Mouse (Mus musculus) neutrophil, adult 5-6 weeks (primary cell): ENCODE data around the gene Cxcl1. TPM values are rescaled to one million over a fixed set of nuclear protein-coding genes. Genes with fewer than 3 reads are reported as not detected.
"Not testable (repeated sequence)": the region's sequence is repeated elsewhere in the genome, so short reads cannot be mapped to it uniquely, and the experiment has no call there.

Experiments used
- ATAC-seq: fragments of 151-379, 151-347 bp; 2 replicates; pipeline ENCODE4 v1.8.0; 2017; ENCODE audit warnings: mild to moderate bottlenecking, moderate TSS enrichment; ENCODE audit not compliant: insufficient number of reproducible peaks, poor library complexity, low FRiP score, severe bottlenecking; ENCODE audit errors: extremely low read depth
- total RNA-seq: library from RNA; stranded (forward); fragments of 200-1000 nt; gene quantifications from 2 replicates; pipeline ENCODE4 v1.2.3, GENCODE M21; 2017

The Cxcl1 gene
- total RNA-seq, result not detected in 2 replicates

DNA sequence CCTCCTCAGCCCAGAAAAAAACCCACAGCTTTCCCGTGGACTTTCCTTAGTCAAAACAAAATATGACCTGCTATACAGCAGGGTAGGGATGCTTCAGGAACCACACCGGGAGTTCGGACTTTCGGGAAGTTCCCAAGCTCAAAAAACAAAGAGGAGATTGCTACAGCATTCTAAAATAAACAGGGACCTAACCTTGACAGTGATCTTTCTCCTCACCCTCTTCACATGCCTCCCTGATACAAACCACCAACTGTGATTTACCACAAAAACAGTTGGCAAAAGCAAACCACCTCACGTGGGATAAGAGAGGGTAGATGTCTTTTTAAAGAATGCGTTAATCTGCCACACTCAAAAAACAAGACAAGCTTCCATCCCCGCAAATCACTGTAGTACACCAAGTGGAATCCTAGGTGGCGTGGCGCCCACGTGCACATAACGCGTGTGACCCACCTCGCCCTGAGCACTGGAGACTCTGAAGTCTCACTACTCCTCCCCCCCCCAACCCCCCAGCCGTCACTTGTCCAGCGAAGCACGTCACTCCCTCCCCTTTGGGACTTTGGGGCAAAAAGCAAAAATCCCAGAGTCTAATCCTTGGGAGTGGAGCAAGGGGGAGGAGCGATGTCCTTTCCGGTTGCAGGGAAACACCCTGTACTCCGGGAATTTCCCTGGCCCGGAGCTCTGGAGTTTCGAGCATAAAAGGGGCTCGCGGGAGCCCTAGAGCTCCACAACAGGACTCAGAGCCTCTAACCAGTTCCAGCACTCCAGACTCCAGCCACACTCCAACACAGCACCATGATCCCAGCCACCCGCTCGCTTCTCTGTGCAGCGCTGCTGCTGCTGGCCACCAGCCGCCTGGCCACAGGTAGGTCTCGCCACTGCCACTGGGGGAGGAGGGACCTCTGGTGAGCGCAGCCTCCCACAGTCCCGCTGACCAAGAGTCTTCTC is at the start of gene Cxcl1:
Gene Cxcl1, plus strand, starts transcription at position 723 of the 945 bp plus-strand sequence.
- no peak for ATAC-seq

DNA sequence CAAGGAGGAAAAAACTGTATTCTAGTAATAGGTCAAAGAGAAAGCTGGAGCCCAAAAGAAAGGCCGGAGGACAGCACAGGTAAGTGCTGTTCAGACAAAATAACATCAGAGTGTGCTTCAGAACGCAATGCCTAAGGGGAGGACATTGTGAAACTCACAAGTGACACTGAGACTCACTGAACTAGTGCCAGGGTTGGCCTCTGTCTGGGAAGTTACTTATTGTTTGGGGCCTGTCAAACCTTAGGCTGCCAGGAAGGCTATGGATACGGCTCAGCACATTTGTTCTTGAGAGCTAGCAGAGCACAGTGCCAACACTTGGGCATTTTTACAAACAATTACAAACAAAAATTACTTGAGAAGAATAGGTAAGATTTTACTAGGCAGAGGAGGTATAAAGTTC is 47.1 kb upstream of the Cxcl1 start:
- no peak for ATAC-seq

DNA sequence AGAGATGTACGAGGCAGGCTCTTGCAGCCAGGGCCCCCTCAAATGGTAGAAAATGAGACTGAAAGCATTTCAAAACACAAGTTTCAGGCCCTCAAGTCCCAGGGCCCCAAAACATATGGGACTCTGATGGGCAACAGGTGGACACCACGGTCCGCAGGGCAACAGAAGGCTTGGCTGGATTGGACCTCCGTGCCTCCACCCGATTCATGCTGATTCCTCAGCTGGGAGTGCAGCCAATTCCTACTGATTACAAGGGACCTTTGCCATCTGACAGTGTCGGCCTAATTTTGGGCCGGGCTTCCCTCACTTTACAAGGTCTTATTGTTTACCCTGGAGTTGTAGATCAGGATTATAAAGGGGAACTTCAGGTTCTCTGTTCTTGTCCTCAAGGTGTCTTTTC is 40.9 kb upstream of the Cxcl1 start:
- not testable (repeated sequence) for ATAC-seq

DNA sequence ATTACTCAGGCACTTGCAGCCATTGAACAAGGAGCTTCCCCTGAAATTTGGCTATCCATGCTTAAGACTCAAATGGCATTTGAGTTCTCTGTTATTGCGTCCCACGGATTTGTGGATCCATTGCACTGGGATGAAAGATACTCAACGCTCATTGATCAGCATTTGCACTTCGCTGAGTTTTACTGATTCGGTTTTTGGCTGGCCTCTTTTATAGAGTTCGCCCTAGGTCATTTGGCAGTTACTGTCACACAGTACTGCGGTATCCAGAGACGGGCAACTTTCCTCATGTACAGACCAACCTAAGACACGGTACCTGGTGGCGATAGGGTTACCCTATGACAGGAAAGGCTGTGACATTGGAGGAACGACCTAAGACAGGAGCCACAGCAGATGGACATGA is 39.6 kb upstream of the Cxcl1 start:
- not testable (repeated sequence) for ATAC-seq

DNA sequence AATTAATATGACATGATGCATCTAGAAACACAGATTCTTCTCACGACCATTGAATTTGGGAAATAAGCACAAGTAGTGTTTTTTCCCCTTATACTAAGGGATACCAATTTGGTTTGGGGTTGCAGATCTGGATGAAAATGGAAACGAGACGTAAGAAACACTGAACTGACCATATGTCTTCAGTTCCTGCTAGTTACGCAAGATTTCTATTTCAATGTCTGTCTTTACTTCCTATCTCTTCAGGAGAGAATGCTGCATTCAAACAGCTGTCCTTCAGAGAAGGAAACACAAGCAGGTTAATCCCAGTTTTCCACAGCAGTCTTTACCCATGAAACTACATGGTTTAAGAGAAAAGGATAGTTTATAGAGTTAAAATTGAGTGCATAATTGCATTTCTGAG is 37.8 kb upstream of the Cxcl1 start:
- ATAC-seq, result no peak

DNA sequence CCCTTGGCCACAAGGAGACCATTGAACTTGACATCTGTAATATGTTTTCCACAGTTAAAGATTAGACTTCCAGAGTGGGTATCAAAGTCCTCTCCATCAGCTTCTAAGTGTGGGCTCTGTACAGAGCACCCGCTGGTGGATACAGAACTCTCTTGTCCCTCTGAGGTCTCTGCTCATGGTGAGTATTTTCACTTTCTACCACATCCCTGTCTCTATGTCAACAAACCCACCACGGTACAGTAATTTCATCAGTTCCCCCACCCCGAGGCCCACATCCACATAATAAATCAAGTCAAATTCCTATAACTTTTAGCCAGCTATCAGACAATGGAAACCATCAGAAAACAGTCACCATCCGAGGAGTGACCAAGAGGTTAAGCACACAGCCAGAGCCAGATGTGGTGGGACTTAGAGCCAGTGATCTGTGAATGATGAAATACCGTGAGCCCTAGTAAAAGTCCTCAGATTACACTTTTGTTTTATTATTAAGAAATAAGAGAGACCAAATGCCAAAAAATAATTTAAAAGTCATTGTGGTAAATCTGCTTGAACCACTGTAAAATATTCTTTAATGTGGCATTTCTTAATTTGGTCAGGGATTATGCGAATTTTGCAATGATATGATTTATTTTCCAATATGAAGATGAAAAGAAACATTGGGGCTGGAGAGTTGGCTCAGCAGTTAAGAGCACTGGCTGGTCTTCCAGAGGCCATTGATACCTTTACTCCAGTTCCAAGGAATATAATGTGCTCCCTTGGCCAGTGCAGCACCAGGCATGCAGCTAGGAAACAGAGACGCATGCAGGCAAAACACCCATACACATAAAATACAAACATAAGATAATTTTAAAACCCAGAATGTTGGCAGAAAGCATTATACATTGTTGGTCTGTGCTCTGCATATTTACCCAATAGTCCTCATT is 35.5 kb upstream of the Cxcl1 start:
- ATAC-seq, result no peak

DNA sequence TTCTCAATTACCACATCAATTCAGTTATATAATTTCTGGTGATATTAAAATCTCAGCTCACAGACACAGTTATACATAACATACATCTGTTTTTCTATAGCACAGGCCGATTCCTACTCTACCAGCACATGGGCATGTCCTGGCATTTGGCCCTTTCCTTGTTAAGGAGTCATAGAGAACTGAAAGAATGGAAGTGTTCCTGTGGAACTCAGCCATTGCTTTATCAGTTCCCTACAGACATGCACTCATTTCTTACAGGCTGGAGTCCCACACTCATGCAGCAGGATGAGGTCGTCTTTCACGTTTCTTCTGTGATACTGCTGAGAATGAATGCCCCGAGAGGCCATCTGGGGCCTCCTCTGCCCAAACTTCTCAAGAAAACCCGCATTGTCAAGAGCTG is 33.6 kb upstream of the Cxcl1 start:
- ATAC-seq, result no peak

DNA sequence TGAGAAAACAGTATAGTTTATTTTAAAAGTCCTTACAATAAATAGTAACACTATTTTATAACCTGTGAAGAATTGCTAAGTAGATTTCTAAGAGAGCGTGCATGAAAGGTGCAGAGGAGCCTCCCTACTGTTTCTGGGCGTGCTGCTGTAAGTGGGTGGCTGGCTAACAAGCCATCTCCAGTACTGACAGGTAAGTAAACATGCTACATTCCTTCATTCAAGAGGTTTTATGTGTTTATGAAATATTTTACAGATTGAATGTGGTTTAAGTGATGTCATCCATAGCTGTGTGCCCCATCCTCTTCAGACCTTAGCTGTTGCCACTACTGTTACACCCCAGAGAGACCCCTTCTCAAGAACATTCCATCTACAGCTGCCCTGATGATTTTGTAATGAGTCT is 32.6 kb upstream of the Cxcl1 start:
- no peak for ATAC-seq

DNA sequence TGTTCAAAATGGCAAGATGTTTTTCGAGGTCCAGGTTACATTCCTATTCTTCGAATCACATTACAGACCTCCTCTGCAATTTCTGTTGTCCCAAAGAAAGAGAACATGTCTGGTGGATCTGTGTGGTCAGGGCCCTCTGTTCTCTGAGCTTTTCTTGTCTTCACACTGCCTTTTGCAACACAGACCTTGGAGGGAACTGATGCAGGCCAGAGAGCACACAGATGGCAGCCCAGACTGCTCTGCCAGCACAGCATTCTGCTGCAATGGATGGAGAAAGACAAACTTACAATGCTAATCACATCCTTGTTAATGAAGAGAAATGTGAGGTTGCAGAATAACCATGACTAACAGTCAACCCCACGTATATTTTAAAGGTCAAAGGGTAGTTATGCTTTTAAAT is 32.0 kb upstream of the Cxcl1 start:
- ATAC-seq, result no peak

DNA sequence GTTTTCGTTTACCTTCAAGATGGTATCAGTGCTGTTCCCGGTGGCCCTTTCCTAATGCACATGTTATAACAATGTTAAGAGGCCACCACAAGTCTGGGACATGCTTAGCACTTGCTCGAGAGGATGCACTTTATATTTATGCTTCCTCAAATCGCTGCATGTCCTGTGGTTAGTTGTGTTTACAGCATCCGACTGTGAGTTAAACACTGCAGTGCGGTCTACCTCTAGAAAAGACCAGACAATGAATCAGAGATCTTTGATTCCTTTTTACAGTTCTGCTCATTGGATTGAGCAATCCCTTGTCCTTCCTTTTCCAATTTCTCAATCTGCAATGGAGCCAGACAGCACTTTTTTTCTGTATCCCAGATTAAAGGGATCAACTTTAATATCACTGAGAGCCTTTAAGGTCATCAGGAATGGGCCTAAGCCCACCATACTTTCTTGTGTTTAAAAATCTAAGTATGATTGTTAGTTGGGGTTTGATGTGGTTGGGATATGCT is 29.1 kb upstream of the Cxcl1 start:
- ATAC-seq, result no peak

DNA sequence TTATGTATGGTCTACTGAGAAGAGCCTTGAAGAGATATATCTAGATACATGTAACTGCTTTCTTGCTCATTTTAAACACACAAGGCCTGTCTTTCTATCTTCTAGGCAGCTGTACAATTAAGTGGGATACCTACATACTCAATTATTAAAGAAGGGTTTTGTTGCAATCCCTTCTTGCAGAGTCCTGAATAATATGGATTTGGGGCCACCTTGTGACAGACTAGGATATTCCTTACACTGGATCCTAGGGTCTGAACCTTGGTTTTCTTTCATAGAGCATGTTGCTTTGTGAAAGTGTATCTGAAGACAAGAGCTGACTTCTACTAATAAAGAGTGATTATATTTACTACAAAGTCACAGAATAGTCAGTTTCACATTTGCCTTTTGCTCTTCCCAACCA is 24.3 kb upstream of the Cxcl1 start:
- no peak for ATAC-seq

DNA sequence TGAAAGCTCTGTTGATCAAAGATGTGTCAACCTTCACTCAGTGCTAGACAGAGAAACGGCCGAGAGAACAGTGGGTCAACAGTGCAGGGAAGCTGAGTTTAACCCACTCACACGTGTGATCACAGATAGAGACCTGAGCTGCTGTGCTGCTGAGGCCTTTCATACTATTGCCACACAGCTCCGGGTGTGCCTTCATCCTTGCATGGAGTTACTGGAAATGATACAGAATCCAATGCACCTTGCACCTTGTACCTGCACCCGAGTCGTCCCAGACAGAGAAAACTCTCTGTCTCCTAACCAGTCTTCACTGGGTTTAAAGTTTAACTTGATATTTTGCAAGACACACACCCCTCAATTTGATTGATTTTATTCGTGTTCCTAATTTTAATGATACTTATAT is 18.7 kb upstream of the Cxcl1 start:
- ATAC-seq, result no peak

DNA sequence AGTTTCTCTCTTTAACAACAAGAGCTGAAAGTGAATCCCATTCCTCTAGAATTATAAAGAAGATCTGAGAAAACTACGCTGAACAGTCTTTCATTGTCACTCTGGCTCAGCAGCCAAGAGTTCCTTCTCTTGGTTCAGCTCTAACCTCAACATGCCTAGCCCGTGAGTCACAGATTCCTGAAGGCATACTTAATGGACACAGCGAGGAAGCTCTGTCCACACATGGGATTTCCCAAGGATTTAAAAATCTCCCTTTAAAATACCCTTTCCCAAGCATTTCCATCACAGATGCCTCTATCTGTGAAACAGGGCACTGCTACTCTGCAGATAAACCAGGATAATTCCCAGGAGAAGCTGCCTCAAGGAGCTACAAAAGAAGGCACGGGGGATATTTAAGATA is 15.0 kb upstream of the Cxcl1 start:
- ATAC-seq, result no peak

DNA sequence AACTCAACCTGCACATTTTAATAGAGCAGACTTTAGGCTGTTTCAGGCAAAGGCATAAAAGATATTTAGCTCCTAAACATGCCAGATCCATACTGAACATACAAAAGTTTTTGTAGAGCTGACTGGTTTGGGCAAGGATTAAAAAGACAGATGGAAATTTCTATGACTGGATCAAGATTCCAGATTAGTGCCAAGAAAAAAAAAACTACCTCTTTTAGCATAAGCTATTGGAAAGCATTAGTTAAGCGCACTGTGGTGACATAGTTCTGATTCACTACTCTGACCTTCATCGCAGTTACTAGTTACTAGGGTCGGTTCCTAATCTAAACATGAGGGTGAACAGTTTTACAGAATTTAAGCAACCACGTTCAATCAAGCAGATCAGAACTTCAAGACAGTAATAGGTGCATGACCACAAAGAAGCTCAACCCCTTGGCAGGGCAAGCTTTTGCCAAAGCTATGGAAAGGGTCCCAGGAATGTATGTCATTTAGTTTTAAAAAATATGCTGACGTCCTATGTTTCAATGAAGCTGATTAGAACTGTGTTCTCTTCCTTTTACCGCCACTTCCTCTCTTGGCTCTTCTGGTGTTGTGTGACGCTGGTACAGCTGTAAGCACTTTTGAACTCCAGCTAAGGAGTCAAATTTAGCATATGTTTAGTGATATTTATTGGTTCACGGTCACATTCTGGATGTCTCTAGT is 14.4 kb upstream of the Cxcl1 start:
- no peak for ATAC-seq

DNA sequence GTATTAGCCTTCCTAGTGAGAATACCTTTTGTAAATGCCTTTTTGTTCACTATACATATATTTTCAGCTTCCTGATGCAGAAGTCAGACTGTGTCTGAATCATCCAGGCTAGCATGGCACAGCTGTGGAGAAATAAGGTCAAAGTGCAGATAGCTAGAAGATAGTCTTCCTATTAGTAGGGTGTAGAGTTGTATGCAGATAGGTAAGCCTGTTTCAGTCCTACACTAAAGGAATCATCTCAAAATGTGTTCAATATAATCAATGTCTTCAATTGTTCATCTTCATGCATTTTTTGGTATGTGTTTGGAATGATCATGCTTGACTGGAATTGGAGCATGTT is 13.9 kb upstream of the Cxcl1 start:
- no peak for ATAC-seq

DNA sequence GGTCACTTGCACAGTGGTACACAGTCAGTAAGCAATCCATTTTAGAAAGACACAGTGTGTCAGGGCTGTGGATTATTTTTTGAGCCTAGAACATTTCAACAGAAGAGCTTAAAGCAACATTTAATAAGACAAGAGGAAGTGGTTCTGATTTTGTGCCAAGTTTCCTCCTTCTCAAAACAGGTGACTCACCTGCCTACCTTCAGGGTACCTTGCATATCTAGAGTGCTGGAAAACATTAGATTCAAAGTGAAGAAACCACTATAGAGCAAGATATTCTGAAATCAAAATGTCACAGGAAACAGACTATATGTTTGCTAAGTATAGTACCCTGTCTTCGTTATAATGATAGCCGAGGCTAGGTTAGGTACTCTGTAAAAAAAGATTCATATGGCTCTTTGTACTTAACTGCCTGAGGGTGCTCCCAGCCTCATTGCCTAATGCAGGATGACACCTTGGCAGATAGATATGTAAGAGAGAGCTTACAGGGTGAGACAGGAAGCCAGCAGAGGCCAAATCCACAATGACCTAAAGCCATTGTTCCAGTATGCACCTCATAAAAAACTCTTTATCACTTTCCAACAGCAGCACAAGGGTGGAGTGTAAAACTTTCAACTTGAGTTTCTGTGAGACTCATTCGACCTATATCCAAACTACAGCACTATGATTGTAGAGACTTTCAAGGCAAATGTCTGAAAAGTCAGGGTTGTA is 11.6 kb upstream of the Cxcl1 start:
- ATAC-seq, result no peak

DNA sequence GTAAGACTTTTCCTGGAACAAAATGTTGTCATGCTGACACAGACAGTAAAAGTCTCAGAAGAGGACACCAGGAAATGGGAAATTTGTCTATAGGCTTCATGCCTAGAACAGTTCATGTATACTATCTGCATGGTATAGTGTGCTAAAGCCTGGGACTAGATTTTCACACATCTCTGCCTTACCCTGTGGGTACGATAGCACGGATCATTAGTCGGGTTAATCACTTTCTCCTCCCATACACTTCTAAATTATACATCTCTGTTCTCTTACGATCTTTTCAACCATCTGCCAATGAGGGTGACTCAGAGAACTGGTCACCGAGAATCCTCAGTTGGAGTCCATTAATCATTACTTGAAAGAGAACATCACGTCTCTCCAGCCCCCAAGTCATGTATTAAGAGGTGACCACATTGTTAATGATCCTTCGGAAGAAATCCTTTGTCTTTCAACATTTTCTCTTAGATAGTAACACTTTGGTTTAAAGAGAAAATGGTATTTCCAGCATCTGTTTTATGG is 10.6 kb upstream of the Cxcl1 start:
- no peak for ATAC-seq

DNA sequence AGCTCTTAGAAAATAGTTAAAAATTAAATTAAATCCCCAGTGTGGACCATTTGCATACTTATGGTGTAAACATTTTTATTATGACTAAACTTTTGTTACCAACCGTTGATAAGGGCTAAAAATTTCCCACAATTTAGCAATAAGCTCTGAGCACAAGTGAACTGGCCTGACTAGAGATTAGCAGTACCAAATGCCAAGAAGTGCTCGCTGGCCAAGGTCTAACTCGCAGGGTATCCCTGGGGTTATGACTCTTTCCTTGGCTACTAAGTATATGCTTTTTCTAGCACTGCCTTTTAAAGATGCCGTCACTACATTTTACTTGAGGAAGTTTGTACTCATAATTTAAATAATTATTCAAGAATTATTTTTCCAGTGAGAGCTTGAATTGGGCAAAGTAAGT is 10.0 kb upstream of the Cxcl1 start:
- ATAC-seq, result no peak
